Comparison of ENCODE assay signal across 18 mouse cellular contexts in genomic region chr11:49943901-49944300, GRCm38 (mm10). TPM values are rescaled to one million over a fixed set of nuclear protein-coding genes. Genes with fewer than 3 reads are reported as not detected.
DNase-seq lines count a peak whose midpoint lies in the region; TF ChIP-seq lines count a peak whose summit lies in the region.
"Had no signal": no experiment of that assay in that cellular context is flagged by ENCODE, and none has a peak within 500 bp of the region (broad histone marks: within the 10 kb centered on the region; RNA-seq: fewer than 3 reads in every experiment).

No protein-coding gene starts in this region.

- 91% methylated on average over 5 of the region's 5 CpGs for WGBS in olfactory bulb, adult 2 months

- no peak overlapping the region for H3K4me3 ChIP-seq in olfactory bulb, adult 2 months (ENCODE audit: insufficient read depth, low read depth, low read length)
- H3K4me3 ChIP-seq: embryonic facial prominence, embryonic 10.5 days; embryonic facial prominence, embryonic 12.5 days had no signal

- TF ChIP-seq POLR2A in olfactory bulb, adult 2 months (IDR thresholded peaks at IDR 0.05; ENCODE audit: insufficient read depth, low read depth, low read length) = no peak

- TF ChIP-seq CTCF in olfactory bulb, adult 2 months (IDR thresholded peaks at IDR 0.05; ENCODE audit: insufficient read depth, low read depth, low read length) = no peak

- H3K27ac ChIP-seq in olfactory bulb, adult 2 months (ENCODE audit: insufficient read depth, low read depth, low read length) = peak overlapping the region; percentile 56
- H3K27ac ChIP-seq: embryonic facial prominence, embryonic 10.5 days; embryonic facial prominence, embryonic 12.5 days had no signal

- DNase-seq in heart, adult 11 months = peak; percentile 63
- DNase-seq in heart, postnatal 10 days = no peak
- DNase-seq in A20 (ENCODE audit: low read depth, low spot score) = peak; percentile 37
- DNase-seq in retina, postnatal 1 day = no peak
- no peak for DNase-seq in urinary bladder, postnatal 25 days (ENCODE audit: low spot score)
- DNase-seq: adrenal gland, adult 8-10 months; adrenal gland, postnatal 14 days; adrenal gland, postnatal 36 days; cerebellum, adult 11-12 months; cerebellum, adult 2 months; cerebellum, adult 9-10 months; cerebellum, postnatal 10 days; cerebellum, postnatal 25 days had no signal

- peaks cover 23% of the 10 kb centered on the region for H3K4me1 ChIP-seq in olfactory bulb, adult 2 months (ENCODE audit: control insufficient read depth, insufficient read depth, low read length)
- H3K4me1 ChIP-seq: embryonic facial prominence, embryonic 12.5 days had no signal

- intact Hi-C loops in heart, postnatal 10 days (cut with DNase I) = no loop called here

RNA-seq across cellular contexts. Expression of gene Rasgef1c, which starts 42.3 kb away (rescaled TPM):
- total RNA-seq in heart, postnatal 10 days (2021) = under 1 TPM in 1 of 2 experiments, not detected in 1; 0.29 TPM
- polyA plus RNA-seq in olfactory bulb, adult 2 months (2012; ENCODE audit: insufficient read depth, insufficient read length, low replicate concordance, missing spikeins) = not detected in 2 replicates
- polyA plus RNA-seq: C2C12, G1E had no signal

Comparison
In these comparisons a context has a peak if more than half of its experiments do, and no peak if none do; other contexts are left out.
1. DNase-seq: peak in heart, adult 11 months (single experiment) and A20 (single experiment); none in heart, postnatal 10 days (0 of 2), retina, postnatal 1 day (single experiment) and urinary bladder, postnatal 25 days (single experiment).